Mouse (Mus musculus) small intestine, adult 2 months (tissue): Measurements from ENCODE around the gene Cdcp1.

Experiments used
- CTCF ChIP-seq: fragments of 200-500 bp; IDR thresholded peaks from 2 replicates; pipeline ENCODE4 v1.5.1; 2012; ENCODE audit warnings: low read depth, mild to moderate bottlenecking, control low read depth, inconsistent platforms, low read length, moderate library complexity, mixed read lengths; ENCODE audit not compliant: insufficient replicate concordance, insufficient read length; ENCODE audit errors: extremely low read depth
- POLR2A ChIP-seq: fragments of 200-500 bp; IDR thresholded peaks from 2 replicates; pipeline ENCODE4 v1.6.1; 2012; ENCODE audit warnings: low read depth, mild to moderate bottlenecking, control low read depth, inconsistent platforms, low read length, moderate library complexity

DNA sequence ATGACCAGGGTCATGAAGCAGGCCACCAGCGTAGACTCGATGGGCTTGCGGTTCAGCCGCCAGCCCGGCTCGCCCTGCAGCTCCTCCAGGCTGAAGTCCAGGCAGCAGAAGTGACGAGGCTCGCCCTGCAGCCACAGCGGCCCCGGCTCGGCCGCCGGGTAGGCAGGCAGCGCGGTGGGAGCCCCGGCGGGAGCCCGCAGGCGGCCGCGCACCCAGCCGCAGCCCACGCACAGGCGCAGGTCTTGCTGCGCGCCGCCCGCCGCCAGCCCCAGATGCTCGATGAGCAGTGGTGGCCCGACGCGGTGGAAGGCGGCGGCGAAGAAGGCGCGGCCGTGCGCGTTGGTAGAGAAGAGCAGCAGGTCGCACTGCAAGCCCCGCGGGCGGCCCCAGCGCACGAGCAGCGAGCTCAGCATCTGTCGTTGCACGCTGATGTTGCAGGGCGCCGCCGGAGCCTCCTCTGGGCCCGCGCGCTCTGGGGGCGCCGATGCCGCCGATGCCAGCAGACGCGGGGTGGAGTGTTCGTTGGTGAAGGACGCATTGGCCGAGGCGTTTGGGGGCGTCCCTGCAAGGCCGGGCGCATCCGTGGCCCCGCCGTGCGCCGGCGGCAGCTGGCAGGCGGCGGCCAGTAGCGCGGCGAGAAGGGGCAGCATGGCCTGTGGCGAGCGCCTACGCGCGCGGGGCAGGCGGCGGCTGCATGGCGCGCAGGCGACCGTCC is 44.2 kb upstream of the Cdcp1 start:
- TF ChIP-seq CTCF (no peak), POLR2A (no peak; the same call in 1 of the 2 replicates)
